28 mouse cellular contexts compared by ENCODE assay signal in the genomic region with DNA sequence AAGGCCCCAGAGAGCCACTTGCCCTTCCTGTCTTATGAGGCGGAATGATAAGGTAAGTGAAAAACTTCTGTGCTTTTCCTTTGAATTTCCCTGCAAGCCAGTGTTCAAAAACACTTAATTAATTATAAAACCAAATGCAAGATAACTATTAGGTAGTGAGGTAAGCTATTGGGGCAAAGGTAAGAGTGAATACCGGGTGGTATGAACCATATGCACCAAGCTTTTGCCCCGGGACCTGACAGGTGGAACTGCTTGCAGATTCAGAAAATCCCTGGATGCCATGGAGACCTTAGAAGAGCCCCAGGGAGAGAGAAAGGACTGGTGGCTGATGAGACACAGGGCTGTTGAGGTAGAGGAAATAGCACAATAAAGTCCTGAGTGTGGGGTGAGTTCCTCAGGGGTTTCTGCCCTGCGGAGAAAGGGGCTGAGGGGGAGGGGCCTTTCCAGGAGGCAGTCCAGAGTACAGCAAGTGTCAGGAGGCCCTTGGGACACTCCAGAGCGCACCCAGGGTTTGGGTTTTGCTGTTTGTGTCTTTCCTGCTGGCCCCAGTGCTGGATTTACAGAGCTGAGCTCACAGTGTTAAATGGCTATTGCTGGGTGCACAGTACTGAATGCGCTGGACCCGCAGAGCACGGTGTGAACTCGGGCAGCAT.
DNase-seq lines count a peak whose midpoint lies in the region; ATAC-seq and TF ChIP-seq lines count a peak whose summit lies in the region.
"Had no signal": no experiment of that assay in that cellular context is flagged by ENCODE, and none has a peak within 500 bp of the region (broad histone marks: within the 10 kb centered on the region; RNA-seq: fewer than 3 reads in every experiment).

No protein-coding gene starts in this region.

- no peak overlapping the region for H3K9ac ChIP-seq in stomach, embryonic 15.5 days
- no peak overlapping the region for H3K9ac ChIP-seq in stomach, postnatal 0 days (ENCODE audit: low read length)
- H3K9ac ChIP-seq: embryonic facial prominence, embryonic 15.5 days; hindbrain, embryonic 14.5 days; liver, postnatal 0 days had no signal

- peaks cover 8% of the 10 kb centered on the region for H3K4me1 ChIP-seq in heart, embryonic 10.5 days
- H3K4me1 ChIP-seq in stomach, embryonic 15.5 days = no peaks in the 10 kb centered on the region
- no peaks in the 10 kb centered on the region for H3K4me1 ChIP-seq in stomach, postnatal 0 days (replicated peaks; ENCODE audit: control insufficient read depth, insufficient read depth)
- no peaks in the 10 kb centered on the region for H3K4me1 ChIP-seq in cerebellum, adult 2 months (ENCODE audit: control insufficient read depth, insufficient read depth, low read length)

- intact Hi-C loops in heart, postnatal 14 days (cut with DNase I) = no loop called here

- H3K4me2 ChIP-seq in stomach, embryonic 15.5 days = no peak overlapping the region
- no peak overlapping the region for H3K4me2 ChIP-seq in stomach, postnatal 0 days (replicated peaks; ENCODE audit: low read depth)
- H3K4me2 ChIP-seq: embryonic facial prominence, embryonic 15.5 days; hindbrain, embryonic 14.5 days; liver, embryonic 11.5 days; midbrain, embryonic 11.5 days had no signal

- no peaks in the 10 kb centered on the region for H3K9me3 ChIP-seq in heart, embryonic 10.5 days
- H3K9me3 ChIP-seq in stomach, embryonic 15.5 days = no peaks in the 10 kb centered on the region
- H3K9me3 ChIP-seq in stomach, postnatal 0 days (ENCODE audit: control insufficient read depth, low read length) = no peaks in the 10 kb centered on the region
- H3K9me3 ChIP-seq: embryonic facial prominence, embryonic 15.5 days had no signal

- H3K4me3 ChIP-seq in heart, embryonic 10.5 days = no peak overlapping the region
- H3K4me3 ChIP-seq in stomach, embryonic 15.5 days (replicated peaks) = no peak overlapping the region
- H3K4me3 ChIP-seq in stomach, postnatal 0 days (ENCODE audit: low read depth, low read length) = no peak overlapping the region
- no peak overlapping the region for H3K4me3 ChIP-seq in cerebellum, adult 2 months (replicated peaks; ENCODE audit: insufficient read depth, low read depth, low read length)
- H3K4me3 ChIP-seq: embryonic facial prominence, embryonic 15.5 days; heart, adult 2 months had no signal

- 82% methylated on average over 9 of the region's 9 CpGs for WGBS in heart, embryonic 10.5 days
- WGBS in stomach, embryonic 15.5 days = 80% methylated on average over 9 of the region's 9 CpGs
- 86% methylated on average over 9 of the region's 9 CpGs for WGBS in stomach, postnatal 0 days
- 85% methylated on average over 9 of the region's 9 CpGs for WGBS in cerebellum, adult 2 months

- H3K27ac ChIP-seq in heart, embryonic 10.5 days = peak overlapping the region; percentile 52; the same call in 1 of the 2 replicates
- no peak overlapping the region for H3K27ac ChIP-seq in stomach, embryonic 15.5 days
- no peak overlapping the region for H3K27ac ChIP-seq in stomach, postnatal 0 days (replicated peaks)
- no peak overlapping the region for H3K27ac ChIP-seq in cerebellum, adult 2 months (ENCODE audit: insufficient read depth, low read length)
- H3K27ac ChIP-seq: embryonic facial prominence, embryonic 15.5 days; heart, adult 2 months; hindbrain, embryonic 14.5 days; macrophage had no signal

- no peak for TF ChIP-seq CTCF in stomach, postnatal 0 days (IDR thresholded peaks at IDR 0.05; ENCODE audit: low read depth)
- no peak for TF ChIP-seq CTCF in cerebellum, adult 2 months (IDR thresholded peaks at IDR 0.05; ENCODE audit: borderline replicate concordance, insufficient read depth, low read depth, low read length)

- H3K36me3 ChIP-seq in heart, embryonic 10.5 days = no peaks in the 10 kb centered on the region
- H3K36me3 ChIP-seq in stomach, embryonic 15.5 days = no peaks in the 10 kb centered on the region
- H3K36me3 ChIP-seq in stomach, postnatal 0 days (ENCODE audit: control insufficient read depth, insufficient read depth, low read length) = no peaks in the 10 kb centered on the region
- H3K36me3 ChIP-seq: embryonic facial prominence, embryonic 15.5 days; G1E had no signal

- 0 out of 2 replicates have a peak, but pooled peaks have one; percentile 27 for ATAC-seq in stomach, embryonic 15.5 days (ENCODE audit: insufficient read depth, low FRiP score, low read depth)
- no peak for ATAC-seq in stomach, postnatal 0 days (ENCODE audit: low FRiP score, low TSS enrichment)
- ATAC-seq: inflammation-experienced regulatory T-cells, adult 6 months; liver, postnatal 0 days; lung, postnatal 0 days; Patski had no signal

- H3K27me3 ChIP-seq in heart, embryonic 10.5 days (ENCODE audit: insufficient read depth, poor library complexity, severe bottlenecking) = no peaks in the 10 kb centered on the region
- no peaks in the 10 kb centered on the region for H3K27me3 ChIP-seq in stomach, embryonic 15.5 days (replicated peaks)
- H3K27me3 ChIP-seq in stomach, postnatal 0 days (ENCODE audit: control insufficient read depth, insufficient read depth, low read length) = no peaks in the 10 kb centered on the region
- no peaks in the 10 kb centered on the region for H3K27me3 ChIP-seq in cerebellum, adult 2 months (ENCODE audit: control insufficient read depth, insufficient read depth, low read length)
- H3K27me3 ChIP-seq: CH12.LX; embryonic facial prominence, embryonic 15.5 days; Patski had no signal

- no peak for TF ChIP-seq EP300 in stomach, postnatal 0 days (optimal IDR thresholded peaks at IDR 0.05)

- TF ChIP-seq POLR2A in cerebellum, adult 2 months (IDR thresholded peaks at IDR 0.05; ENCODE audit: borderline replicate concordance, insufficient read depth, low read length) = no peak

- no peak for DNase-seq in heart, embryonic 10.5 days (ENCODE audit: low spot score)
- DNase-seq in heart, postnatal 14 days = no peak
- no peak for DNase-seq in stomach, postnatal 0 days (ENCODE audit: low spot score)
- peak; percentile 21 for DNase-seq in kidney, postnatal 10 days
- DNase-seq in cerebellum, adult 2 months = no peak
- no peak for DNase-seq in cerebellum, adult 18-20 months
- DNase-seq: B cell, adult 2 months; cerebellum, adult 11-12 months; cerebellum, postnatal 25 days; embryo, embryonic 11 days; gastrocnemius, postnatal 25 days; heart, adult 2 months; heart, postnatal 4 days; liver, postnatal 0 days; right cerebral cortex, postnatal 25 days; spleen, adult 18-20 months; thymus, postnatal 25 days had no signal
